Mouse (Mus musculus): ENCODE measurements around the gene Rarb. TPM values are rescaled to one million over a fixed set of nuclear protein-coding genes. Genes with fewer than 3 reads are reported as not detected.

Gene Rarb
- total and polyA plus RNA-seq, 3 experiments: 0.04 TPM; not detected in 2

GRCm38 (mm10) chr14:16414163-16414562, 404.8 kb downstream of the Rarb start:
- Histone ChIP-seq H3K4me2 (ENCODE audit: insufficient read depth, low read depth, poor library complexity, severe bottlenecking) (no peak overlapping the region), H3K27me3 (replicated peaks) (no peaks in the 10 kb centered on the region), H3K27ac (ENCODE audit: insufficient read depth, low read depth) (no peak overlapping the region), H3K4me1 (ENCODE audit: control insufficient read depth in 1 of 2, insufficient read depth in 2 of 2) (peaks cover 0 to 4% of the 10 kb centered on the region in 2 experiments; a peak in 1 of 4 replicates), H3K36me3 (replicated peaks in 1 of 2; ENCODE audit: control insufficient read depth in 1 of 2, insufficient read depth in 1 of 2, low read length in 1 of 2) (peaks cover 15 to 49% of the 10 kb centered on the region in 2 experiments), H3K9ac (ENCODE audit: insufficient read depth, low read depth) (no peak overlapping the region), H3K4me3 (replicated peaks in 1 of 3; ENCODE audit: low read depth in 2 of 3, low read length in 2 of 3, poor library complexity in 1 of 3) (no peak overlapping the region), H3K79me2 (replicated peaks; ENCODE audit: control insufficient read depth, extremely low read depth, insufficient read depth, poor library complexity, severe bottlenecking) (no peaks in the 10 kb centered on the region), H3K9me3 (replicated peaks; ENCODE audit: low read length) (no peaks in the 10 kb centered on the region)
- in situ Hi-C loops (cut with MboI; ENCODE audit: low pct_ligation_motif_present, low pct_unique_long_range_greater_than_20kb, low sequenced_read_pairs): no loop called here
- no peak for DNase-seq (ENCODE audit: extremely low read depth)
- dilution Hi-C loops (cut with MboI; ENCODE audit: extremely low pct_ligation_motif_present, extremely low pct_unique_long_range_greater_than_20kb, low sequenced_read_pairs): no loop called here
- TF ChIP-seq EP300 (IDR thresholded peaks at IDR 0.05; ENCODE audit: low read length) (no peak), JUN (IDR thresholded peaks at IDR 0.05; ENCODE audit: insufficient read depth, low read depth, low read length) (no peak), GABPA (IDR thresholded peaks at IDR 0.05; ENCODE audit: insufficient replicate concordance, low read depth, low read length) (no peak)

GRCm38 (mm10) chr14:16405187-16405586, 413.8 kb downstream of the Rarb start:
- Histone ChIP-seq H3K9me3 (replicated peaks; ENCODE audit: low read length) (no peaks in the 10 kb centered on the region), H3K4me3 (replicated peaks in 1 of 3; ENCODE audit: low read depth in 2 of 3, low read length in 2 of 3, poor library complexity in 1 of 3) (no peak overlapping the region), H3K27ac (ENCODE audit: insufficient read depth, low read depth) (no peak overlapping the region), H3K9ac (ENCODE audit: insufficient read depth, low read depth) (no peak overlapping the region), H3K79me2 (replicated peaks; ENCODE audit: control insufficient read depth, extremely low read depth, insufficient read depth, poor library complexity, severe bottlenecking) (no peaks in the 10 kb centered on the region), H3K27me3 (replicated peaks) (no peaks in the 10 kb centered on the region), H3K36me3 (replicated peaks in 1 of 2; ENCODE audit: control insufficient read depth in 1 of 2, insufficient read depth in 1 of 2, low read length in 1 of 2) (peaks cover 5 to 21% of the 10 kb centered on the region in 2 experiments), H3K4me2 (ENCODE audit: insufficient read depth, low read depth, poor library complexity, severe bottlenecking) (no peak overlapping the region), H3K4me1 (ENCODE audit: control insufficient read depth in 1 of 2, insufficient read depth in 2 of 2) (peaks cover 0 to 9% of the 10 kb centered on the region in 2 experiments; a peak in 1 of 4 replicates)
- dilution Hi-C loops (cut with MboI; ENCODE audit: extremely low pct_ligation_motif_present, extremely low pct_unique_long_range_greater_than_20kb, low sequenced_read_pairs): no loop called here
- DNase-seq (ENCODE audit: extremely low read depth): no peak
- no peak for TF ChIP-seq JUN (IDR thresholded peaks at IDR 0.05; ENCODE audit: insufficient read depth, low read depth, low read length)
- no peak for TF ChIP-seq MYC (IDR thresholded peaks at IDR 0.05; ENCODE audit: low read depth, low read length)
- TF ChIP-seq TBP (conservative IDR thresholded peaks at IDR 0.05; ENCODE audit: low read depth, low read length): no peak
- in situ Hi-C loops (cut with MboI; ENCODE audit: low pct_ligation_motif_present, low pct_unique_long_range_greater_than_20kb, low sequenced_read_pairs): no loop called here

GRCm38 (mm10) chr14:16384783-16385182, 434.2 kb downstream of the Rarb start:
- Histone ChIP-seq H3K9me3 (replicated peaks; ENCODE audit: low read length) (no peaks in the 10 kb centered on the region), H3K36me3 (replicated peaks in 1 of 2; ENCODE audit: control insufficient read depth in 1 of 2, insufficient read depth in 1 of 2, low read length in 1 of 2) (peaks cover 0 to 26% of the 10 kb centered on the region in 2 experiments), H3K27me3 (replicated peaks) (no peaks in the 10 kb centered on the region), H3K4me2 (ENCODE audit: insufficient read depth, low read depth, poor library complexity, severe bottlenecking) (no peak overlapping the region), H3K9ac (ENCODE audit: insufficient read depth, low read depth) (no peak overlapping the region), H3K79me2 (replicated peaks; ENCODE audit: control insufficient read depth, extremely low read depth, insufficient read depth, poor library complexity, severe bottlenecking) (peaks cover 8% of the 10 kb centered on the region; the same call in 1 of the 2 replicates), H3K4me3 (replicated peaks in 1 of 3; ENCODE audit: low read depth in 2 of 3, low read length in 2 of 3, poor library complexity in 1 of 3) (no peak overlapping the region), H3K27ac (ENCODE audit: insufficient read depth, low read depth) (no peak overlapping the region), H3K4me1 (ENCODE audit: control insufficient read depth in 1 of 2, insufficient read depth in 2 of 2) (peaks cover 0 to 7% of the 10 kb centered on the region in 2 experiments; a peak in 2 of 4 replicates)
- DNase-seq (ENCODE audit: extremely low read depth): no peak
- dilution Hi-C loops (cut with MboI; ENCODE audit: extremely low pct_ligation_motif_present, extremely low pct_unique_long_range_greater_than_20kb, low sequenced_read_pairs) (no loop called here), in situ Hi-C loops (cut with MboI; ENCODE audit: low pct_ligation_motif_present, low pct_unique_long_range_greater_than_20kb, low sequenced_read_pairs) (no loop called here)
- TF ChIP-seq JUN (IDR thresholded peaks at IDR 0.05; ENCODE audit: insufficient read depth, low read depth, low read length) (no peak), POLR2AphosphoS2 (IDR thresholded peaks at IDR 0.05; ENCODE audit: low read depth, low read length) (no peak), TCF12 (IDR thresholded peaks at IDR 0.05; ENCODE audit: low read depth, low read length) (no peak), MXI1 (IDR thresholded peaks at IDR 0.05; ENCODE audit: low read depth, low read length) (no peak), IRF4 (IDR thresholded peaks at IDR 0.05; ENCODE audit: low read depth, low read length) (no peak), PAX5 (IDR thresholded peaks at IDR 0.05; ENCODE audit: low read length) (no peak), ZKSCAN1 (IDR thresholded peaks at IDR 0.05; ENCODE audit: borderline replicate concordance, low read depth, low read length) (no peak), ELF1 (IDR thresholded peaks at IDR 0.05; ENCODE audit: low read depth, low read length) (no peak), JUND (conservative IDR thresholded peaks at IDR 0.05; ENCODE audit: low read depth, low read length) (no peak), USF1 (IDR thresholded peaks at IDR 0.05; ENCODE audit: low read depth, low read length) (no peak), UBTF (IDR thresholded peaks at IDR 0.05; ENCODE audit: low read depth, low read length) (no peak), EP300 (IDR thresholded peaks at IDR 0.05; ENCODE audit: low read length) (no peak), NRF1 (IDR thresholded peaks at IDR 0.05; ENCODE audit: low read depth, low read length) (no peak), ZMIZ1 (IDR thresholded peaks at IDR 0.05; ENCODE audit: low read depth, low read length) (no peak), CTCF (conservative IDR thresholded peaks at IDR 0.05 in 1 of 2, IDR thresholded peaks at IDR 0.05 in 1 of 2; ENCODE audit: low read depth in 2 of 2, low read length in 2 of 2) (no peak), USF2 (conservative IDR thresholded peaks at IDR 0.05; ENCODE audit: low read depth, low read length) (no peak), ETS1 (conservative IDR thresholded peaks at IDR 0.05; ENCODE audit: low read depth, low read length) (no peak), MEF2A (IDR thresholded peaks at IDR 0.05; ENCODE audit: borderline replicate concordance, low read depth, low read length) (no peak), TBP (conservative IDR thresholded peaks at IDR 0.05; ENCODE audit: low read depth, low read length) (no peak), RCOR1 (conservative IDR thresholded peaks at IDR 0.05; ENCODE audit: low read depth, low read length) (no peak)

All from CH12.LX (cell line).